Mouse (Mus musculus): Measurements from ENCODE around the gene Ctss. TPM values are rescaled to one million over a fixed set of nuclear protein-coding genes. Genes with fewer than 3 reads are reported as not detected.

Gene Ctss
- total and polyA plus RNA-seq, 3 experiments: not detected

DNA sequence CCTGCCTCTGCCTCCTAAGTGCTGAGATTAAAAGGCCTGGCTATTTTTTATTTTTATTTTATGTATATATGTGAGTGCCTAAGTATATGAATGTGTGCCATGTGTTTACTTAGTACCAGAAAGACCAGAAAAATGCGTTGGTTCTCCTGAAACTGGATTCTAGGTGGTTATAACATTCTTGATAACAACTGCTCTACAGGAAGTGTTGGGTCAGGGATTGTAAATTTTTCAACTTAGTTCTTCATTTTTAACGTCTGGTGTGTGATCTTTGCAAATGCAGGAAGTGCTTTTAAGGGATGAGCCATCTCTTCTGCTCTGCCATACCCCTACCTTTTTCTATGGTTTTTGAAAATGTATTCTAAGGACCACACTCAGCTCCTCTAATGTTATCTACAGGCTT lies 40.2 kb upstream of the Ctss start:
- no peaks in the 10 kb centered on the region for H3K79me2 ChIP-seq (ENCODE audit: control insufficient read depth, insufficient read depth, low read length, poor library complexity)
- H3K4me3 ChIP-seq (ENCODE audit: control insufficient read depth in 1 of 2, insufficient read depth in 1 of 2, low read depth in 2 of 2, low read length in 2 of 2): no peak overlapping the region
- peak; percentile 73 for DNase-seq (ENCODE audit: low read depth, low spot score)
- H3K4me1 ChIP-seq (ENCODE audit: control insufficient read depth in 1 of 2, insufficient read depth in 2 of 2, low read length in 2 of 2): peaks cover 4 to 7% of the 10 kb centered on the region in 2 experiments; a peak in 3 of 4 replicates
- peaks cover 13 to 58% of the 10 kb centered on the region in 2 experiments for H3K36me3 ChIP-seq (ENCODE audit: control insufficient read depth in 1 of 2, insufficient read depth in 2 of 2, low read length in 2 of 2)
- no peaks in the 10 kb centered on the region for H3K9me3 ChIP-seq (replicated peaks; ENCODE audit: insufficient read depth, low read length)
- TF ChIP-seq HCFC1 (IDR thresholded peaks at IDR 0.05; ENCODE audit: low read depth, low read length) (no peak), UBTF (IDR thresholded peaks at IDR 0.05; ENCODE audit: borderline replicate concordance, insufficient read depth, low read depth, low read length) (no peak), GATA1 (IDR thresholded peaks at IDR 0.05; ENCODE audit: low read depth, low read length) (peak; percentile 43; the same call in 1 of the 2 replicates), E2F4 (IDR thresholded peaks at IDR 0.05; ENCODE audit: borderline replicate concordance, low read depth, low read length) (no peak), GABPA (IDR thresholded peaks at IDR 0.05; ENCODE audit: low read depth, low read length) (no peak), USF1 (IDR thresholded peaks at IDR 0.05; ENCODE audit: low read depth, low read length) (no peak), MAZ (IDR thresholded peaks at IDR 0.05; ENCODE audit: low read depth, low read length) (no peak), CHD1 (IDR thresholded peaks at IDR 0.05; ENCODE audit: low read depth, low read length) (no peak), POLR2A (IDR thresholded peaks at IDR 0.05; ENCODE audit: control insufficient read depth in 1 of 2, insufficient read depth in 1 of 2, low read depth in 1 of 2, low read length in 2 of 2, poor library complexity in 1 of 2) (no peak), MAX (IDR thresholded peaks at IDR 0.05; ENCODE audit: low read length) (no peak), POLR2AphosphoS5 (IDR thresholded peaks at IDR 0.05; ENCODE audit: borderline replicate concordance, low read depth, low read length) (no peak), SMC3 (IDR thresholded peaks at IDR 0.05; ENCODE audit: low read depth, low read length) (no peak), POLR2AphosphoS2 (IDR thresholded peaks at IDR 0.05; ENCODE audit: low read length) (no peak), MYB (IDR thresholded peaks at IDR 0.05; ENCODE audit: low read depth, low read length) (no peak), SIN3A (IDR thresholded peaks at IDR 0.05; ENCODE audit: low read length) (no peak), USF2 (IDR thresholded peaks at IDR 0.05; ENCODE audit: borderline replicate concordance in 1 of 2, insufficient read depth in 1 of 2, low read depth in 1 of 2, low read length in 2 of 2) (no peak), TBP (IDR thresholded peaks at IDR 0.05; ENCODE audit: low read depth, low read length) (no peak), MEF2A (IDR thresholded peaks at IDR 0.05; ENCODE audit: extremely low read depth, insufficient replicate concordance, low read depth, low read length, poor library complexity, severe bottlenecking) (no peak), MYC (IDR thresholded peaks at IDR 0.05; ENCODE audit: low read depth, low read length) (0 out of 2 replicates have a peak, but pooled peaks have one; percentile 30), RAD21 (IDR thresholded peaks at IDR 0.05; ENCODE audit: low read depth, low read length) (no peak), KAT2A (conservative IDR thresholded peaks at IDR 0.05; ENCODE audit: low read depth, low read length) (no peak), ZKSCAN1 (IDR thresholded peaks at IDR 0.05; ENCODE audit: low read depth, low read length) (no peak), CTCF (IDR thresholded peaks at IDR 0.05 in 2 of 3, conservative IDR thresholded peaks at IDR 0.05 in 1 of 3; ENCODE audit: control insufficient read depth in 1 of 3, insufficient read depth in 1 of 3, low read depth in 2 of 3, low read length in 3 of 3, poor library complexity in 1 of 3, severe bottlenecking in 1 of 3) (no peak), ELF1 (IDR thresholded peaks at IDR 0.05; ENCODE audit: low read depth, low read length) (no peak; the same call in 1 of the 2 replicates), TCF12 (IDR thresholded peaks at IDR 0.05; ENCODE audit: low read depth, low read length) (no peak), RCOR1 (IDR thresholded peaks at IDR 0.05; ENCODE audit: low read depth, low read length) (0 out of 2 replicates have a peak, but pooled peaks have one; percentile 46), NELFE (IDR thresholded peaks at IDR 0.05; ENCODE audit: low read depth, low read length) (no peak), MAFK (IDR thresholded peaks at IDR 0.05; ENCODE audit: borderline replicate concordance, low read depth, low read length) (no peak), EP300 (IDR thresholded peaks at IDR 0.05; ENCODE audit: low read depth in 1 of 2, low read length in 2 of 2) (peak; percentile 56 to 61), CHD2 (IDR thresholded peaks at IDR 0.05; ENCODE audit: low read length) (no peak)
- peak overlapping the region; percentile 18; the same call in 1 of the 2 replicates for H3K27ac ChIP-seq (ENCODE audit: control insufficient read depth, low read depth, low read length)
- H3K9ac ChIP-seq (ENCODE audit: control insufficient read depth, low read depth, low read length, poor library complexity, severe bottlenecking): no peak overlapping the region
- no peaks in the 10 kb centered on the region for H3K27me3 ChIP-seq (ENCODE audit: control insufficient read depth in 1 of 2, insufficient read depth in 2 of 2, low read length in 2 of 2)
